Mouse (Mus musculus): ENCODE data around the gene Csnk1g2.

Gene Csnk1g2

DNA sequence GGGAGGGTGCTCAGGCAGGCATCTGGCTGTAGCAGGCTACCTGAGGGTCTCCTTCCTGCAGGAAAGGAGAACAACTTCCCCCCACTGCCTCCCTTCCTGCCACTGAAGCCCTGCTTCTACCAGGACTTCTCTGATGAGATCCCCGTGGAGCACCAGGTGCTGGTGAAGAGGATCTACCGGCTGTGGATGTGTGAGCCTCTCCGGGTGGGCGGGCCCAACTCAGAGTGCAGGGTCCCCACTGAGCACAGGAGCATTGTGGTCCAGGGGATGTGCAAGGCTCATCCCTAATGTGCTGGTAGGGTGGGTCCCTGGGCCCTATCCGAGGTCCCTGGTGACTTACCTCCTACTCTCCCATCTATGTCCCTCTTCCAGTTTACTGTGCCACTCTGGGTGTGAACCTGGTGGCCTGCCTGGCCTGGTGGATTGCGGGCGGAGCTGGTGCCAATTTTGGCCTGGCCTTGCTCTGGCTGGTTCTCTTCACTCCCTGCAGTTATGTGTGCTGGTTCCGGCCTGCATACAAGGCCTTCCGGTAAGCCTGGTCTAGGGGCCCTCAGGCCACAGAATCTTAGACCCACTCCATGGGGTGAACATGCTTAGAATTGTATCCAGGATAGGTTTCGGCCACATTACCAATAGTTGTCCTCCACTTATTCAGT, 13.2 kb upstream of the Csnk1g2 start:
- no peaks in the 10 kb centered on the region for H3K27me3 ChIP-seq (ENCODE audit: control insufficient read depth, insufficient read depth, low read length, poor library complexity, severe bottlenecking)
- peaks cover 4% of the 10 kb centered on the region for H3K36me3 ChIP-seq (ENCODE audit: control insufficient read depth, insufficient read depth, low read length, poor library complexity, severe bottlenecking)
- no peak for DNase-seq (ENCODE audit: low read depth, low spot score)

- Histone ChIP-seq H3K27me3 (ENCODE audit: control insufficient read depth, insufficient read depth, low read length, poor library complexity, severe bottlenecking) (no peaks in the 10 kb centered on the region), H3K36me3 (ENCODE audit: control insufficient read depth, insufficient read depth, low read length, poor library complexity, severe bottlenecking) (peaks cover 4% of the 10 kb centered on the region)
- DNase-seq (ENCODE audit: low read depth, low spot score), result peak; percentile 48
Observed at GRCm38 (mm10) chr10:80610116-80610785, 12.4 kb upstream of the Csnk1g2 start.

- DNase-seq (ENCODE audit: low read depth, low spot score), result peak; percentile 71
- Histone ChIP-seq H3K27me3 (ENCODE audit: control insufficient read depth, insufficient read depth, low read length, poor library complexity, severe bottlenecking) (no peaks in the 10 kb centered on the region), H3K36me3 (ENCODE audit: control insufficient read depth, insufficient read depth, low read length, poor library complexity, severe bottlenecking) (peaks cover 4% of the 10 kb centered on the region)
Observed at GRCm38 (mm10) chr10:80611024-80611423, 11.6 kb upstream of the Csnk1g2 start.

GRCm38 (mm10) chr10:80611905-80612304, 10.7 kb upstream of the Csnk1g2 start:
- DNase-seq (ENCODE audit: low read depth, low spot score), result peak; percentile 62
- H3K36me3 ChIP-seq (ENCODE audit: control insufficient read depth, insufficient read depth, low read length, poor library complexity, severe bottlenecking), result peaks cover 4% of the 10 kb centered on the region
- H3K27me3 ChIP-seq (ENCODE audit: control insufficient read depth, insufficient read depth, low read length, poor library complexity, severe bottlenecking), result no peaks in the 10 kb centered on the region

DNA sequence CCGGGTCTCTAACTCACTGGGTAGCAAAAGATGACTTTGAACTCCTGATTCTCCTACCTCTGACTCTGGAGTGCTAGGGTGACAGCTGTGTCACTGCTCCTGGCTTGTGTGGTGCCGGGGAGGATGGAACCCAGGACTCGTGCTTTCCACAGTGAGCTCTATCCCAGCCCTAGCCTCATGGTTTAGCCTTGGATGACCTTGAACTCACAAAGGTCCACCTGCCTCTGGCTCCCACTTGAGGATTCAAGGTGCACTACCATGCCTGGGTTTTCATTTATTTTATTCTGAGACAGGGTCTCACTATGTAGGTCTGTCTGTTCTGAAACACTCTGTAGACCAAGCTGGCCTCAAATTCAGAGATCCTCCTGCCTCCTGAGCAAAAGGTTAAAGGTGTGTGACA, 8.8 kb upstream of the Csnk1g2 start:
- H3K27me3 ChIP-seq (ENCODE audit: control insufficient read depth, insufficient read depth, low read length, poor library complexity, severe bottlenecking), result no peaks in the 10 kb centered on the region
- H3K36me3 ChIP-seq (ENCODE audit: control insufficient read depth, insufficient read depth, low read length, poor library complexity, severe bottlenecking), result no peaks in the 10 kb centered on the region; the same call in 1 of the 2 replicates
- no peak for DNase-seq (ENCODE audit: low read depth, low spot score)

DNA sequence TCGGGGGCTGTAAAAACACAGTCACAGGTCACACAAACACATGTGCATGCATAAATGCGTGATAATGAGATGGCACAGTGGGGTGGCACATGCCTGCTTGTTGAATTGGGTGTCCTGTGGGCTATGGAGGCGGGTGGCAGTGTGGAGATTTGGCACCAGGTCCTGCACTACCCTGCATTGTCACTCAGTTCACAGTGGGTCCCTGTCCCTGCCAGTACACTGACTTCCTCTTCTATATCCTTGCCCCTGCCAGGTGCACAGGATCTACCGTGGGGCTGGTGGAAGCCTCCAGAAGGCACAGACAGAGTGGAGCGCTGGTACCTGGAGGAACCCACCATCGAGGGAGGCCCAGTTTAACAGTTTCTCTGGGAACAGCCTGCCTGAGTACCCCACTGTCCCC, 8.3 kb upstream of the Csnk1g2 start:
- H3K27me3 ChIP-seq (ENCODE audit: control insufficient read depth, insufficient read depth, low read length, poor library complexity, severe bottlenecking), result no peaks in the 10 kb centered on the region
- DNase-seq (ENCODE audit: low read depth, low spot score), result no peak
- H3K36me3 ChIP-seq (ENCODE audit: control insufficient read depth, insufficient read depth, low read length, poor library complexity, severe bottlenecking), result no peaks in the 10 kb centered on the region; the same call in 1 of the 2 replicates

DNA sequence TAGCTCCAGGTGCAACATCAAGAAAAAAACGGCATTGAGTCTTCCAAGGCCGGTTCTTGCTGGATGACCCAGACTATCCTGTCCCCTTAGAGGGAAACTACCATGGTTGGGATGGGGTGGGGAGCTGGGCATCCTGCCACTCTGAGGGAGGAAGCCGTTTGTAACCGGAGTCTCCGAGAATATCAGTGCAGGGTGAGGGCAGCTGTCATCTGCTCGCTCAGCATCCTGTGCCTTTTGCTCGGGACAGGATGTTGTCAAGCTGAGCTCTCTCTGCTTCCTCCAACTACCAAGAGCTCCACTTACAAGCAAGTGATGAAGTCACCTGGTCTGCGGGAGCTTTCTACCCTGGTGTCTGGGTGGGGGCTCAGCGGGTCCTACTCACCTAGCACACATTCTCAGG, 4.5 kb upstream of the Csnk1g2 start:
- H3K27me3 ChIP-seq (ENCODE audit: control insufficient read depth, insufficient read depth, low read length, poor library complexity, severe bottlenecking), result no peaks in the 10 kb centered on the region
- peak; percentile 70 for DNase-seq (ENCODE audit: low read depth, low spot score)
- H3K36me3 ChIP-seq (ENCODE audit: control insufficient read depth, insufficient read depth, low read length, poor library complexity, severe bottlenecking), result no peaks in the 10 kb centered on the region; the same call in 1 of the 2 replicates

DNA sequence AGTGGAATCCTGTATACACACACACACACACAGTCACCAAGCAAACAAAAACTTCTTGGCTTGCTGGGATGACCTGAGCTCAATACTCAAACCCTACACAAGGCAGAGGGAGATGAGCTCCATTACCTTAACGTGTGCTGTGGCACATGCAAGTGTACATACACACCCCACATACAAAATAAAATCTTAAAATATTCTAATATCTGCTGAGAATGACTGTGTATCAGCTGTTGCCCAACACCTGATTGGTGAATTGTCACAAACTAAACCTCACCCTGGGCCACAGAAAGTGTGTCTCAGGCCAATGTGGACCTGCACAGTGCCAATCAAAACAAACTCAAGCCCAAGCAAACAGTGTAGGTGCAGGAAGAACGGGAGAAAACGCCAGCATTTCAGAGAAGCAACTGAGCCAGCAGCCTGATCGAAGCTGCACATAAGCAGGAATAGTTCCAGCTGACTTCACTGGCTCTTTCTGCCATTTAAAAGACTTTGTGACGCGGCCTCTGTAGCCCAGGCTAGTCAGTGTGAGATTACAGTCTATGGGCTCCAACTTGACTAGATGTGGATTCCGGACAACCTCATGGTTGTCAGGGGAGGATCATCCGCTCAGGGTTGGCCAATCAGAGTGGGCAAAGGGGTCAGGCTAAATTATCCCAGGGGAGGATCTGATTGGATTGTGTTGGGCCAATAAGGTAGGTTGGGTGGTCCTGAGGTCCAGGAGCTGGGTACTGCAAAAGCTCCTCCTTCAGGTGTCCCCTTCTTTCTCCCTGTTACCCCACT, 3.0 kb upstream of the Csnk1g2 start:
- DNase-seq (ENCODE audit: low read depth, low spot score), result no peak
- Histone ChIP-seq H3K27me3 (ENCODE audit: control insufficient read depth, insufficient read depth, low read length, poor library complexity, severe bottlenecking) (no peaks in the 10 kb centered on the region), H3K36me3 (ENCODE audit: control insufficient read depth, insufficient read depth, low read length, poor library complexity, severe bottlenecking) (no peaks in the 10 kb centered on the region; the same call in 1 of the 2 replicates)

DNA sequence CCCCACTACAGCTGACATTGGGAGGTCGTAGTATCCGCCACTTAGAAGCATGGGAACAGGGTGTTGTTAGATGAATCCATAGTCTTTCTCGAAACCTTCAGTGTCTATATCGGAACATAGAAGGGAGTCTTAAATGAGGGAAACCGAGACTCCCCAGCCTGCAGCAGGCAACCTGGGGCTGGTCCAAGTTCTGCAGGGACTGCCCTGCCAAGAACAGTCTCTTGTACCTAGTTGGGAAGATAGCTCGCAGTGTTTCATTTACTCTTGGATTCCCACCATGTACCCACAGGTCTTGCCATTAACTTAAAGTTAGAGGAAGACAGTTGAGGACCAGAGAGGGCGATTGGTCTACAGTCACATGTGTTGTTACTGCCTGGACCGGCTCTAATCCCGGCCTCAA, 2.3 kb upstream of the Csnk1g2 start:
- Histone ChIP-seq H3K36me3 (ENCODE audit: control insufficient read depth, insufficient read depth, low read length, poor library complexity, severe bottlenecking) (no peaks in the 10 kb centered on the region; the same call in 1 of the 2 replicates), H3K27me3 (ENCODE audit: control insufficient read depth, insufficient read depth, low read length, poor library complexity, severe bottlenecking) (no peaks in the 10 kb centered on the region)
- DNase-seq (ENCODE audit: low read depth, low spot score), result no peak

DNA sequence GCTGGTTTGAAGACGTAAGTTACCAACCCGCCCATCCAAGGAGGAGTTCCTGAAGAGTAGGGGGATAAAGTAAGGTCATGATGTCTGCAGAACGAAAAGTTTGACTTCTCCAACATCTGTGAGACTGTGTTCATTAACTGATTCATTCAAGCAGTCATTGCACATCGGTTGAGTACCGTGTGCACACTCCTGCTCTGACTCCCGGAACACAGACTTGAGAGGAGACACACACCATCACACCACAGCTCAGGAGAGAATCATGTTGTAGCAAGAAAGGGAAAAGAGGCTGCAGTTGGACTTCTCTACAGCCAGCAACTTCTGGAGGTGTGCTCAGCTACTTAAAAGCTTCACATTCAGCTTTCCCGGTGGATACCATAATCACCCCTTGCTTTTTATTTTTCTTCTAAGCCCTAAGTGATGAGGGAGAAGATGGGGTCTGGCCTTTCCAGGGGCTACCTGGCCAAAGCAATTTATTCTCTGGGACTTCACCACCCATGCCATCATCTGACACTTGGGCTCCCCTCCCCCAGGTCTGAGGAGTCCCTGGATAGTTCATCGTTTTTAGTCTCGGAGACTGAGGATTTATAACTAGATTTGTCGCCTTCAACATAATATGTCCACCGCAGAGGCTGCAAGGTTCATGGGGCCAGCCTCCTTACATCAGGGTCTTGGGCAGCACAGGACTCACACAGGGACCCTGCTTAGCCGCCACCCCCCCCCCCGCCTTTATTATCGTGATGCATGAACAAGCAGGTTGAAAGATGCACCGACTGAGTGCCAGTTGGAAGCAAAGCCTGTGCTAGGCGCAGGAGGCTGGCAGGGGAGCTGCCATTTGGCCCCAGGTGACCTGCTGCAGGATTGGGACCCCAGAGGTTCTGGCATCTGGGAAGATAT, 1.6 kb upstream of the Csnk1g2 start:
- peak; percentile 34 for DNase-seq (ENCODE audit: low read depth, low spot score)
- Histone ChIP-seq H3K36me3 (ENCODE audit: control insufficient read depth, insufficient read depth, low read length, poor library complexity, severe bottlenecking) (no peaks in the 10 kb centered on the region), H3K27me3 (ENCODE audit: control insufficient read depth, insufficient read depth, low read length, poor library complexity, severe bottlenecking) (no peaks in the 10 kb centered on the region)

DNA sequence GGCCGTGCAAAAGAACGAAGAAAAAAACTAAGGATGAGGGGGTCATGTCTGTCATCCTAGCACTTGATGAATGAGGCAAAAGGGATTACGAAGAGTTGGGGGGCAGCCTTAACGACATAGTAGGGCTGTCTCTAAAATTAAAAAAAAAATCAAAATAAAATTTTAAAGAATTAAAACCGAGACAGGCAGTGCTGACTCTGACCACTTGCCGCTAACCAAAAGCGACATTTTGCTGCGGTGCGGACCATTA, 1.0 kb upstream of the Csnk1g2 start:
- H3K36me3 ChIP-seq (ENCODE audit: control insufficient read depth, insufficient read depth, low read length, poor library complexity, severe bottlenecking), result no peaks in the 10 kb centered on the region
- DNase-seq (ENCODE audit: low read depth, low spot score), result no peak
- H3K27me3 ChIP-seq (ENCODE audit: control insufficient read depth, insufficient read depth, low read length, poor library complexity, severe bottlenecking), result no peaks in the 10 kb centered on the region

GRCm38 (mm10) chr10:80621940-80622660, 538 bp upstream of the Csnk1g2 start:
- peak; percentile 100 for DNase-seq (ENCODE audit: low read depth, low spot score)
- H3K27me3 ChIP-seq (ENCODE audit: control insufficient read depth, insufficient read depth, low read length, poor library complexity, severe bottlenecking), result no peaks in the 10 kb centered on the region
- H3K36me3 ChIP-seq (ENCODE audit: control insufficient read depth, insufficient read depth, low read length, poor library complexity, severe bottlenecking), result no peaks in the 10 kb centered on the region

- H3K27me3 ChIP-seq (ENCODE audit: control insufficient read depth, insufficient read depth, low read length, poor library complexity, severe bottlenecking), result no peaks in the 10 kb centered on the region
- peak; percentile 74 for DNase-seq (ENCODE audit: low read depth, low spot score)
- H3K36me3 ChIP-seq (ENCODE audit: control insufficient read depth, insufficient read depth, low read length, poor library complexity, severe bottlenecking), result no peaks in the 10 kb centered on the region
Observed at GRCm38 (mm10) chr10:80623457-80624191, 986 bp downstream of the Csnk1g2 start.
